ENCODE assay signal across 8 mouse cellular contexts in genomic region chr11:95857716-95858527, GRCm38 (mm10). TPM values are rescaled to one million over a fixed set of nuclear protein-coding genes. Genes with fewer than 3 reads are reported as not detected.
A peak's percentile ranks its signal among the peaks of the same experiment; 100 is the strongest.
DNase-seq lines count a peak whose midpoint lies in the region; ATAC-seq and TF ChIP-seq lines count a peak whose summit lies in the region.

No protein-coding gene starts in this region.

- H3K9me3 ChIP-seq in megakaryocyte, embryonic 14.5 days = no peaks in the 10 kb centered on the region
- no peaks in the 10 kb centered on the region for H3K9me3 ChIP-seq in intestine, embryonic 15.5 days
- no peaks in the 10 kb centered on the region for H3K9me3 ChIP-seq in neural tube, embryonic 14.5 days (ENCODE audit: control insufficient read depth, low read length)

- H3K9ac ChIP-seq in intestine, embryonic 15.5 days = peak overlapping the region; percentile 54
- H3K9ac ChIP-seq in neural tube, embryonic 14.5 days (replicated peaks; ENCODE audit: low read depth, low read length) = peak overlapping the region; percentile 44

- no peak for ATAC-seq in megakaryocyte, adult 5-6 weeks (ENCODE audit: poor library complexity, severe bottlenecking)
- 0 out of 2 replicates have a peak, but pooled peaks have one; percentile 3 for ATAC-seq in intestine, embryonic 15.5 days
- 0 out of 2 replicates have a peak, but pooled peaks have one; percentile 25 for ATAC-seq in neural tube, embryonic 14.5 days (ENCODE audit: low read depth)
- no peak for ATAC-seq in monocyte, adult 5-6 weeks (replicated peaks; ENCODE audit: insufficient number of reproducible peaks, low FRiP score, low TSS enrichment, poor library complexity, severe bottlenecking)

- peak overlapping the region; percentile 76 for H3K4me3 ChIP-seq in cerebellum, adult 2 months (replicated peaks; ENCODE audit: insufficient read depth, low read depth, low read length)
- H3K4me3 ChIP-seq in megakaryocyte, embryonic 14.5 days (replicated peaks) = peak overlapping the region; percentile 97
- peak overlapping the region; percentile 76 for H3K4me3 ChIP-seq in intestine, embryonic 15.5 days (replicated peaks)
- peak overlapping the region; percentile 73 for H3K4me3 ChIP-seq in neural tube, embryonic 14.5 days (ENCODE audit: low read depth, low read length)

- DNase-seq in cerebellum, adult 2 months = peak; percentile 27 to 78
- no peak for DNase-seq in cerebellum, adult 11 months
- no peak for DNase-seq in thymus, postnatal 36 days

- peaks cover 13% of the 10 kb centered on the region for H3K36me3 ChIP-seq in megakaryocyte, embryonic 14.5 days (replicated peaks; ENCODE audit: low read length)
- no peaks in the 10 kb centered on the region for H3K36me3 ChIP-seq in intestine, embryonic 15.5 days
- H3K36me3 ChIP-seq in neural tube, embryonic 14.5 days (ENCODE audit: control insufficient read depth, insufficient read depth, low read length) = no peaks in the 10 kb centered on the region

- H3K4me1 ChIP-seq in cerebellum, adult 2 months (ENCODE audit: control insufficient read depth, insufficient read depth, low read length) = no peaks in the 10 kb centered on the region; the same call in 1 of the 2 replicates
- H3K4me1 ChIP-seq in megakaryocyte, embryonic 14.5 days = peaks cover 27% of the 10 kb centered on the region
- peaks cover 7% of the 10 kb centered on the region for H3K4me1 ChIP-seq in intestine, embryonic 15.5 days (replicated peaks)
- H3K4me1 ChIP-seq in neural tube, embryonic 14.5 days (ENCODE audit: control insufficient read depth, insufficient read depth, low read length) = peaks cover 13% of the 10 kb centered on the region; the same call in 1 of the 2 replicates

- peak overlapping the region; percentile 48 for H3K27ac ChIP-seq in cerebellum, adult 2 months (ENCODE audit: insufficient read depth, low read length)
- peak overlapping the region; percentile 97 for H3K27ac ChIP-seq in intestine, embryonic 15.5 days
- peak overlapping the region; percentile 87 for H3K27ac ChIP-seq in neural tube, embryonic 14.5 days (ENCODE audit: low read depth, low read length)

- H3K27me3 ChIP-seq in cerebellum, adult 2 months (ENCODE audit: control insufficient read depth, insufficient read depth, low read length) = no peaks in the 10 kb centered on the region
- H3K27me3 ChIP-seq in megakaryocyte, embryonic 14.5 days (replicated peaks) = no peaks in the 10 kb centered on the region
- H3K27me3 ChIP-seq in intestine, embryonic 15.5 days (replicated peaks) = no peaks in the 10 kb centered on the region
- no peaks in the 10 kb centered on the region; the same call in 1 of the 2 replicates for H3K27me3 ChIP-seq in neural tube, embryonic 14.5 days (ENCODE audit: control insufficient read depth, insufficient read depth, low read length)

- 11% methylated on average over 21 of the region's 21 CpGs for WGBS in cerebellum, adult 2 months
- 21% methylated on average over 21 of the region's 21 CpGs for WGBS in intestine, embryonic 15.5 days
- WGBS in neural tube, embryonic 14.5 days = 13% methylated on average over 21 of the region's 21 CpGs

- H3K4me2 ChIP-seq in intestine, embryonic 15.5 days (replicated peaks) = peak overlapping the region; percentile 78
- peak overlapping the region; percentile 56 for H3K4me2 ChIP-seq in neural tube, embryonic 14.5 days (ENCODE audit: low read depth, low read length)

- no peak for TF ChIP-seq POLR2A in cerebellum, adult 2 months (IDR thresholded peaks at IDR 0.05; ENCODE audit: borderline replicate concordance, insufficient read depth, low read length)

- no peak for TF ChIP-seq CTCF in cerebellum, adult 2 months (IDR thresholded peaks at IDR 0.05; ENCODE audit: borderline replicate concordance, insufficient read depth, low read depth, low read length)

RNA-seq across cellular contexts. Expression of gene Abi3, which starts 15.6 kb away (rescaled TPM):
- polyA plus RNA-seq in cerebellum, adult 2 months (2012; rRNA removed) = 3.2 and 3.9 TPM in 2 replicates
- 67.9 and 94.9 TPM in 2 replicates for polyA plus RNA-seq in megakaryocyte, embryonic 14.5 days (2012; ENCODE audit: insufficient read depth, low replicate concordance)
- 14.7 and 19.8 TPM in 2 replicates for total RNA-seq in megakaryocyte, adult 5-6 weeks (2015)
- 13.7 and 20.0 TPM in 2 replicates for total RNA-seq in megakaryocyte, adult 5-6 weeks (2017)
- 9.5 and 10.0 TPM in 2 replicates for polyA plus RNA-seq in intestine, embryonic 15.5 days (2015; fragmentation: Nextera tagmentation; extraction: Ambion mirVana)
- polyA plus RNA-seq in neural tube, embryonic 14.5 days (2014; fragmentation: Nextera tagmentation; extraction: Ambion mirVana) = 0.64 and 2.1 TPM in 2 replicates
- 160 to 201 TPM (median 188 TPM) in 3 replicates for total RNA-seq in monocyte, adult 5-6 weeks (2017)

RNA-seq across cellular contexts. Expression of gene Gngt2, which starts 20.9 kb away (rescaled TPM):
- 3.5 and 5.4 TPM in 2 replicates for polyA plus RNA-seq in cerebellum, adult 2 months (2012; rRNA removed)
- polyA plus RNA-seq in megakaryocyte, embryonic 14.5 days (2012; ENCODE audit: insufficient read depth, low replicate concordance) = 10.2 and 30.7 TPM in 2 replicates
- total RNA-seq in megakaryocyte, adult 5-6 weeks (2015) = 92.0 and 95.7 TPM in 2 replicates
- total RNA-seq in megakaryocyte, adult 5-6 weeks (2017) = 64.0 and 66.6 TPM in 2 replicates
- polyA plus RNA-seq in intestine, embryonic 15.5 days (2015; fragmentation: Nextera tagmentation; extraction: Ambion mirVana) = 20.3 and 21.7 TPM in 2 replicates
- 0.95 and 4.9 TPM in 2 replicates for polyA plus RNA-seq in neural tube, embryonic 14.5 days (2014; fragmentation: Nextera tagmentation; extraction: Ambion mirVana)
- total RNA-seq in monocyte, adult 5-6 weeks (2017) = 863 to 2,060 TPM (median 1,763 TPM) in 3 replicates

RNA-seq across cellular contexts. Expression of gene Phospho1, which starts 33.6 kb away (rescaled TPM):
- polyA plus RNA-seq in cerebellum, adult 2 months (2012; rRNA removed) = 110 and 122 TPM in 2 replicates
- 11.0 and 11.8 TPM in 2 replicates for polyA plus RNA-seq in megakaryocyte, embryonic 14.5 days (2012; ENCODE audit: insufficient read depth, low replicate concordance)
- 12.6 and 17.3 TPM in 2 replicates for total RNA-seq in megakaryocyte, adult 5-6 weeks (2015)
- 2.3 TPM in 1 of 2 replicates, not detected in the other for total RNA-seq in megakaryocyte, adult 5-6 weeks (2017)
- 0.55 and 0.56 TPM in 2 replicates for polyA plus RNA-seq in intestine, embryonic 15.5 days (2015; fragmentation: Nextera tagmentation; extraction: Ambion mirVana)
- polyA plus RNA-seq in neural tube, embryonic 14.5 days (2014; fragmentation: Nextera tagmentation; extraction: Ambion mirVana) = 0.51 and 0.62 TPM in 2 replicates
- total RNA-seq in monocyte, adult 5-6 weeks (2017) = 2.8 to 3.6 TPM in 2 of 3 replicates, not detected in the other

RNA-seq across cellular contexts. Expression of gene B4galnt2, which starts 56.8 kb away (rescaled TPM):
- polyA plus RNA-seq in cerebellum, adult 2 months (2012; rRNA removed) = not detected in 2 replicates
- 0.15 and 2.7 TPM in 2 replicates for polyA plus RNA-seq in megakaryocyte, embryonic 14.5 days (2012; ENCODE audit: insufficient read depth, low replicate concordance)
- not detected in 2 replicates for total RNA-seq in megakaryocyte, adult 5-6 weeks (2015)
- not detected in 2 replicates for total RNA-seq in megakaryocyte, adult 5-6 weeks (2017)
- polyA plus RNA-seq in intestine, embryonic 15.5 days (2015; fragmentation: Nextera tagmentation; extraction: Ambion mirVana) = 36.3 and 39.9 TPM in 2 replicates
- polyA plus RNA-seq in neural tube, embryonic 14.5 days (2014; fragmentation: Nextera tagmentation; extraction: Ambion mirVana) = not detected in 2 replicates
- 0.78 to 1.3 TPM in 2 of 3 replicates, not detected in the other for total RNA-seq in monocyte, adult 5-6 weeks (2017)

Comparison
In these comparisons a context has a peak if more than half of its experiments do, and no peak if none do; other contexts are left out.
1. DNase-seq: peak in cerebellum, adult 2 months (2 of 2); none in cerebellum, adult 11 months (single experiment) and thymus, postnatal 36 days (0 of 2).
2. ATAC-seq: peak in intestine, embryonic 15.5 days (single experiment) and neural tube, embryonic 14.5 days (single experiment); none in megakaryocyte, adult 5-6 weeks (single experiment) and monocyte, adult 5-6 weeks (single experiment).
3. Peak in every context shown above with its lines, with median percentiles within 50 percentile points of each other: H3K27ac ChIP-seq and H3K4me3 ChIP-seq.